Mouse (Mus musculus): ENCODE results near the gene Kcnn1. TPM values are rescaled to one million over a fixed set of nuclear protein-coding genes. Genes with fewer than 3 reads are reported as not detected.

Gene Kcnn1
- polyA plus RNA-seq, 1 experiment from 2014 or later = 2.0 TPM

DNA sequence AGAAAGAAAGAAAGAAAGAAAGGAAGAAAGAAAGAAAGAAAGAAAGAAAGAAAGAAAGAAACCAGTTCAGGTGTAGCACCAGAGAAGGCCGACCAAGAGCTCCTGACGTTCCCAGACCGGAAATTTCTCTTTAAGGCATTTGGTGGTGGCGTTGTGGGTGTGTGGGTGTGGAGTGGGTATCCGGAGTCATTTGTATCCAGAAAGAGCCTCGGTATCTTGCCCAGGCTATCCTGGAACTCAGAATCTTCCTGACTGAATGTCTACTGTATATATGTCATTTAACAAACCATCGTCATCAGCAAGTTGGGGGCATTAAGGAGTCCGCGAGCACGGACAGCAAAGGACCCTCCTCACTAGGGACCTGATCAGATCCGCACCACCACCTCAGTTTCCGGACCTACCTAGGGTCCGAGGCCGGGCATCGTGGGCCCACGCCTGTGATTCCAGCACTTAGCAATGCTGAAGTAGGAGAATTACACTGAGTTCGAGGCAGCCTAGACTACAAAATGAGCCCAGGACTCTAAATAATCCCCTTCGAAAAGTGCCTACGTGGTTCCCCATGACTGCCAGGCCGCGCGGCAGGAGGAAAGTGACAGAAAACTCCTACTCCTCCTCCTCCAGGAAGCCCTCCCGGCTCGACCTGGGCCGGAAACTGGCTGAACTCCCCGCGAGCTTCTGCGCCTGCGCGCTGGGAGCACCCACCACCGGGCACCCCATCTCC lies 9.7 kb upstream of the Kcnn1 start:
- no peaks in the 10 kb centered on the region for H3K9me3 ChIP-seq
- no peaks in the 10 kb centered on the region for H3K27me3 ChIP-seq (replicated peaks)
- WGBS = 4% methylated on average over 31 of the region's 31 CpGs
- peak overlapping the region; percentile 83 for H3K4me2 ChIP-seq (replicated peaks)
- no peaks in the 10 kb centered on the region for H3K36me3 ChIP-seq
- peak overlapping the region; percentile 69 for H3K9ac ChIP-seq
- peak overlapping the region; percentile 83 for H3K4me3 ChIP-seq (replicated peaks)
- peak overlapping the region; percentile 71 for H3K27ac ChIP-seq
- peaks cover 24% of the 10 kb centered on the region for H3K4me1 ChIP-seq (replicated peaks)
- ATAC-seq = no peak

- no peak for ATAC-seq
- WGBS = 82% methylated on average over 5 of the region's 5 CpGs
- Histone ChIP-seq H3K4me2 (replicated peaks) (no peak overlapping the region), H3K9me3 (no peaks in the 10 kb centered on the region), H3K27me3 (replicated peaks) (no peaks in the 10 kb centered on the region), H3K27ac (no peak overlapping the region), H3K4me1 (replicated peaks) (peaks cover 25% of the 10 kb centered on the region), H3K36me3 (no peaks in the 10 kb centered on the region), H3K9ac (no peak overlapping the region), H3K4me3 (replicated peaks) (no peak overlapping the region)
Measured at GRCm38 (mm10) chr8:70871195-70871807, 8.2 kb upstream of the Kcnn1 start.

DNA sequence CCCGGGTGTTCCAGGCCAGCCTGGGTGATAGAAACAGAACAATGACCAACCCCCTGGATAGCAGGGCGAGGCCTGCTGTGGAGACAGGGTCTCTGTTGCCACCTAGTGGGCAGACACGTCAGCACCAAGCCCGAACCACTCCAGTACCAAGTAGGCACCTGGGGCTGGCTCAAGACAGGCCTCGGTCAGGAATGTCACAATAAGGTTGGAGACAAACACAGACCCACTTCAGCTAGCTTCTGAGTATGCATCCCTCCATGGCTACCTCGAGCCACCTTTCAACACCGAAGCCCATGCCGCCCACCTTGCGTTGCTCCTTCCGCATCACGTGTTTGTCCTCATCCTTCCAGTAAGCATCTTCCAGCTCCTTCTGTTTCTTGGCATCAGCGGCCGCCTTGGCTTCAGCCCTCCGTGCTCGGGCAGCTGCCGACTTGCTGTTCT lies 6.6 kb upstream of the Kcnn1 start:
- H3K27ac ChIP-seq = no peak overlapping the region
- no peaks in the 10 kb centered on the region for H3K27me3 ChIP-seq (replicated peaks)
- H3K4me3 ChIP-seq (replicated peaks) = no peak overlapping the region
- no peak overlapping the region for H3K9ac ChIP-seq
- peaks cover 34% of the 10 kb centered on the region for H3K4me1 ChIP-seq (replicated peaks)
- H3K36me3 ChIP-seq = no peaks in the 10 kb centered on the region
- peak; percentile 14; the same call in 1 of the 2 replicates for ATAC-seq
- no peak overlapping the region for H3K4me2 ChIP-seq (replicated peaks)
- no peaks in the 10 kb centered on the region for H3K9me3 ChIP-seq
- 44% methylated on average over 16 of the region's 16 CpGs for WGBS

DNA sequence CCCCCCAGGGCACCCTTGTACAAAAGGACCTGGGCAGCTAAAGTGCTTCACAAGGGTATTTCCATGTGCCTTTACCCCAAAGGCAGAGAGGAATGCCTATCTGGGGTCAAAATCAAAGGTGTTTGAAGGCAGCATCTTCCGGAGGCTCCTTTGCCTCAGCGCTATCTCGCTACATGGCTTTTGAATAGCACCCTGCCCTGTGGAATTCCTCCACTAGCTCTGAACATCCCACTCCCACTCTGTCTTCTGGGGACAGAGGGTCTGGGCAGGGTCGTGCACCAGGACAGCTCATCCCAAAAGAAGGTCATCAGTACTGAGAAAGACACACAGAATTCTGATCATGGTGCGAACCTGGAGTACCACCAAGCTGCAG lies 6.1 kb upstream of the Kcnn1 start:
- WGBS = 39% methylated on average over 5 of the region's 5 CpGs
- Histone ChIP-seq H3K36me3 (no peaks in the 10 kb centered on the region), H3K4me3 (replicated peaks) (no peak overlapping the region), H3K4me1 (replicated peaks) (peaks cover 38% of the 10 kb centered on the region), H3K4me2 (replicated peaks) (peak overlapping the region; percentile 53), H3K27ac (no peak overlapping the region), H3K27me3 (replicated peaks) (no peaks in the 10 kb centered on the region), H3K9me3 (no peaks in the 10 kb centered on the region), H3K9ac (peak overlapping the region; percentile 23)
- no peak for ATAC-seq

GRCm38 (mm10) chr8:70868559-70869198 lies 5.6 kb upstream of the Kcnn1 start:
- H3K27me3 ChIP-seq (replicated peaks) = no peaks in the 10 kb centered on the region; the same call in 1 of the 2 replicates
- H3K9me3 ChIP-seq = no peaks in the 10 kb centered on the region
- H3K4me2 ChIP-seq (replicated peaks) = peak overlapping the region; percentile 53
- no peak overlapping the region; the same call in 1 of the 2 replicates for H3K27ac ChIP-seq
- no peak for ATAC-seq
- WGBS = 21% methylated on average over 40 of the region's 40 CpGs
- H3K4me1 ChIP-seq (replicated peaks) = peaks cover 43% of the 10 kb centered on the region
- H3K36me3 ChIP-seq = no peaks in the 10 kb centered on the region
- peak overlapping the region; percentile 23 for H3K9ac ChIP-seq
- H3K4me3 ChIP-seq (replicated peaks) = 0 out of 2 replicates have a peak overlapping the region, but pooled peaks have one; percentile 19

GRCm38 (mm10) chr8:70866566-70866965 lies 3.5 kb upstream of the Kcnn1 start:
- no peak overlapping the region for H3K27ac ChIP-seq
- H3K4me2 ChIP-seq (replicated peaks) = no peak overlapping the region
- H3K27me3 ChIP-seq (replicated peaks) = peaks cover 20% of the 10 kb centered on the region
- H3K9ac ChIP-seq = no peak overlapping the region
- 85% methylated on average over 7 of the region's 7 CpGs for WGBS
- H3K4me3 ChIP-seq (replicated peaks) = no peak overlapping the region
- no peaks in the 10 kb centered on the region for H3K9me3 ChIP-seq
- H3K36me3 ChIP-seq = no peaks in the 10 kb centered on the region
- no peak for ATAC-seq
- peaks cover 53% of the 10 kb centered on the region for H3K4me1 ChIP-seq (replicated peaks)

DNA sequence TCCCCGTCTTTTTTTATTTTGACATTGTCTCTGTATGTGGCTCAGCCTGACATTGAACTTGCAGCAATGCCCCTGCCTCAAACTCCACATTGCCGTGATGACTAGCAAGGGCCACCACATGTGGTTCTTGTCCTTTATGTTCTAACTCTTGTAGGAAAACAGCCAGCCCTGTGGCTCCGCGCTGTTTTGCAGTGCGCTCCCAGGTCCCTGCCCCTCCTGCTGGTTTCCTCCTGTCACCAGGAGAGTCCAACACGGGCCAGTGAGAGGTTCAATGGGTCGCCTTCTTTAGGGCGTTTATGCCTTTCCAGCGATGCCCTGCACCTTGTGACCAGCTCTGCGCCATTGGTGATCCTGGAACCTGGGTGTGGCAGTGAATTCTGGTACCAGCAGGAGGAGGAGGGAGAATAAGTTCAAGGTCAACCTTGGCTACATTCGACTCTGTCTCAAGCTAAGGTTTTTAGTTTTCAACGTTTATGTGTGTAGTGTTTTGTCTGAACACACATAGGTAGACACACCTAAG lies 3.0 kb upstream of the Kcnn1 start:
- peaks cover 53% of the 10 kb centered on the region for H3K4me1 ChIP-seq (replicated peaks)
- H3K27ac ChIP-seq = peak overlapping the region; percentile 64
- no peaks in the 10 kb centered on the region for H3K36me3 ChIP-seq
- ATAC-seq = peak; percentile 22
- peaks cover 24% of the 10 kb centered on the region for H3K27me3 ChIP-seq (replicated peaks)
- H3K4me3 ChIP-seq (replicated peaks) = peak overlapping the region; percentile 46
- H3K9me3 ChIP-seq = no peaks in the 10 kb centered on the region
- H3K9ac ChIP-seq = peak overlapping the region; percentile 18; the same call in 1 of the 2 replicates
- peak overlapping the region; percentile 87 for H3K4me2 ChIP-seq (replicated peaks)
- WGBS = 4% methylated on average over 12 of the region's 12 CpGs

DNA sequence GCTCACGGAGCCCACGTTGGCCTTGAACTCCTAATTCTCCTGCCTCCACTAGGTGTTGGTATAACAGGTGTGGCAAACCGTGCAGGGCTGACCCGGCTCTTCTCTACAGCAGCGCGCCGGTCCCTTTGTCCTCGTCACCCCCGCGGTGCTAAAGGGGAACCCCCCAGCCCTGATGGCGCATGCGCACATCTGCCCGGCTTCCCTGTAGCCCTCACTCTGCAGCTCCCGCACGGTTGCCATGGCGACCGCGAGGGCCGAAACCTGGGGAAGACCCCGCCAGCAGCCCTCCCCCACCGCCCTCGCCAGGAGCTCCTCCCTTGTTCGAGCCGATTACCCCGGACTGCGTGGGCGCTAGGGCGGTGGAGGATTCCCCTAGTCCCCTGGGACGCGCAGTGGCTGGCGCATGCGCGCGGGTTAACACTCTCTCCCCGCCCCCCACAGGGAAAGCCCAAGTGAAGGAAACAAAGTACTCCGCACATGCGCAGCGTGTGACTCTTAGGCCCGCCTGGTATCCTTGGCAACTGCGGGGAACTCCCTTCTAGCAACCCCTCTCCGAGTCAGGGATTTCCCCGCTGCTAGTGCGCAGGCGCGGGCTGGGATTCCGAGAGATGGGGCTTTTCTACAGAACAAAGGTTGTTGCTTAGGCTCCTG lies 2.4 kb upstream of the Kcnn1 start:
- H3K4me1 ChIP-seq (replicated peaks) = peaks cover 53% of the 10 kb centered on the region
- H3K4me3 ChIP-seq (replicated peaks) = peak overlapping the region; percentile 46
- peaks cover 24% of the 10 kb centered on the region for H3K27me3 ChIP-seq (replicated peaks)
- no peaks in the 10 kb centered on the region for H3K36me3 ChIP-seq
- peak overlapping the region; percentile 87 for H3K4me2 ChIP-seq (replicated peaks)
- H3K9me3 ChIP-seq = no peaks in the 10 kb centered on the region
- under 1% methylated on average over 46 of the region's 46 CpGs for WGBS
- H3K9ac ChIP-seq = peak overlapping the region; percentile 24
- peak overlapping the region; percentile 65 for H3K27ac ChIP-seq
- ATAC-seq = peak; percentile 91

GRCm38 (mm10) chr8:70864712-70865221 lies 1.7 kb upstream of the Kcnn1 start:
- no peaks in the 10 kb centered on the region for H3K36me3 ChIP-seq
- peaks cover 24% of the 10 kb centered on the region for H3K27me3 ChIP-seq (replicated peaks)
- H3K9me3 ChIP-seq = no peaks in the 10 kb centered on the region
- WGBS = 3% methylated on average over 24 of the region's 24 CpGs
- peak overlapping the region; percentile 46 for H3K4me3 ChIP-seq (replicated peaks)
- peak overlapping the region; percentile 24 for H3K9ac ChIP-seq
- H3K4me1 ChIP-seq (replicated peaks) = peaks cover 52% of the 10 kb centered on the region
- peak overlapping the region; percentile 87 for H3K4me2 ChIP-seq (replicated peaks)
- peak; percentile 11 for ATAC-seq
- peak overlapping the region; percentile 65 for H3K27ac ChIP-seq

GRCm38 (mm10) chr8:70863956-70864711 lies 1.1 kb upstream of the Kcnn1 start:
- peak overlapping the region; percentile 87 for H3K4me2 ChIP-seq (replicated peaks)
- H3K36me3 ChIP-seq = no peaks in the 10 kb centered on the region
- H3K27ac ChIP-seq = no peak overlapping the region
- peak overlapping the region; percentile 46 for H3K4me3 ChIP-seq (replicated peaks)
- H3K9ac ChIP-seq = peak overlapping the region; percentile 24
- H3K4me1 ChIP-seq (replicated peaks) = peaks cover 47% of the 10 kb centered on the region
- ATAC-seq = no peak
- 2% methylated on average over 46 of the region's 46 CpGs for WGBS
- peaks cover 24% of the 10 kb centered on the region for H3K27me3 ChIP-seq (replicated peaks)
- no peaks in the 10 kb centered on the region for H3K9me3 ChIP-seq

- Histone ChIP-seq H3K4me1 (replicated peaks) (peaks cover 21% of the 10 kb centered on the region), H3K36me3 (no peaks in the 10 kb centered on the region), H3K27me3 (replicated peaks) (peaks cover 13% of the 10 kb centered on the region), H3K27ac (no peak overlapping the region), H3K4me2 (replicated peaks) (0 out of 2 replicates have a peak overlapping the region, but pooled peaks have one; percentile 92), H3K9me3 (no peaks in the 10 kb centered on the region), H3K4me3 (replicated peaks) (no peak overlapping the region), H3K9ac (no peak overlapping the region)
- 16% methylated on average over 4 of the region's 4 CpGs for WGBS
- no peak for ATAC-seq
Measured at GRCm38 (mm10) chr8:70857516-70857915, 5.5 kb downstream of the Kcnn1 start.
